Mouse (Mus musculus): ENCODE measurements around the gene Sycp1. TPM values are rescaled to one million over a fixed set of nuclear protein-coding genes. Genes with fewer than 3 reads are reported as not detected.

The Sycp1 gene
- total RNA-seq, 1 experiment from 2014 or later: 0.11 TPM

Other genes with a start within 250 kb of the Sycp1 start
- gene Tspan2, start 201.6 kb downstream of the Sycp1 start, total RNA-seq (2021): 9.6 and 9.8 TPM in 2 replicates
- not detected in 2 replicates for gene Tshb, start 153.4 kb downstream of the Sycp1 start, total RNA-seq (2021)
- 0.11 and 0.33 TPM in 2 replicates for gene Nr1h5, start 28.0 kb upstream of the Sycp1 start, total RNA-seq (2021)
- 67.6 and 81.5 TPM in 2 replicates for gene Sike1, start 59.6 kb upstream of the Sycp1 start, total RNA-seq (2021)
- gene Csde1, start 84.3 kb upstream of the Sycp1 start, total RNA-seq (2021): 342 and 351 TPM in 2 replicates
- gene Nras, start 122.2 kb upstream of the Sycp1 start, total RNA-seq (2021): 57.4 and 65.0 TPM in 2 replicates
- gene Ampd1, start 137.9 kb upstream of the Sycp1 start, total RNA-seq (2021): 0.56 TPM in 1 of 2 replicates, not detected in the other
- gene Dennd2c, start 166.5 kb upstream of the Sycp1 start, total RNA-seq (2021): 2.0 and 3.0 TPM in 2 replicates
- gene Bcas2, start 235.6 kb upstream of the Sycp1 start, total RNA-seq (2021): 50.4 and 54.4 TPM in 2 replicates

Data from adrenal gland, postnatal 14 days (tissue).